Mouse (Mus musculus) gonadal fat pad, adult 2 months (tissue): ENCODE data around the gene Elovl5. TPM values are rescaled to one million over a fixed set of nuclear protein-coding genes. Genes with fewer than 3 reads are reported as not detected.

Source experiments
- DNase-seq: peaks from one replicate; pipeline ENCODE4 v3.0.0-alpha.2; 2012; ENCODE audit warnings: low read depth
- polyA plus RNA-seq: library from polyadenylated mRNA; depleted of rRNA; stranded (reverse); fragments of >200 nt; gene quantifications from 2 replicates; pipeline ENCODE4 v1.2.3, GENCODE M21; 2012

The Elovl5 gene
- polyA plus RNA-seq, 1 experiment, result 78.0 TPM

- no peak for DNase-seq
These were observed 37.8 kb downstream of the Elovl5 start for GRCm38 (mm10) chr9:77954981-77955380.

- DNase-seq, result no peak
These were observed 38.3 kb downstream of the Elovl5 start for GRCm38 (mm10) chr9:77955511-77955910.

- DNase-seq, result no peak
These were observed 38.8 kb downstream of the Elovl5 start for GRCm38 (mm10) chr9:77955964-77956363.

- no peak for DNase-seq
These were observed 41.2 kb downstream of the Elovl5 start for GRCm38 (mm10) chr9:77958327-77958726.

- DNase-seq, result no peak
These were observed 42.6 kb downstream of the Elovl5 start for GRCm38 (mm10) chr9:77959759-77960158.

GRCm38 (mm10) chr9:77961350-77961749 is 44.2 kb downstream of the Elovl5 start:
- no peak for DNase-seq

- no peak for DNase-seq
These were observed 46.9 kb downstream of the Elovl5 start for GRCm38 (mm10) chr9:77964084-77964483.

- no peak for DNase-seq
These were observed 48.1 kb downstream of the Elovl5 start for GRCm38 (mm10) chr9:77965287-77965686.

- DNase-seq, result no peak
These were observed 48.8 kb downstream of the Elovl5 start for GRCm38 (mm10) chr9:77965768-77966552.

GRCm38 (mm10) chr9:77966861-77967260 is 49.7 kb downstream of the Elovl5 start:
- no peak for DNase-seq

- no peak for DNase-seq
These were observed 50.5 kb downstream of the Elovl5 start for GRCm38 (mm10) chr9:77967584-77968163.

GRCm38 (mm10) chr9:77969192-77969953 is 52.2 kb downstream of the Elovl5 start:
- no peak for DNase-seq

GRCm38 (mm10) chr9:77979000-77979399 is 61.8 kb downstream of the Elovl5 start:
- no peak for DNase-seq

GRCm38 (mm10) chr9:77982616-77983015 is 65.5 kb downstream of the Elovl5 start:
- no peak for DNase-seq

- no peak for DNase-seq
These were observed 66.4 kb downstream of the Elovl5 start for GRCm38 (mm10) chr9:77983521-77983920.

- peak; percentile 82 for DNase-seq
These were observed 69.1 kb downstream of the Elovl5 start for GRCm38 (mm10) chr9:77986153-77986795.

- no peak for DNase-seq
These were observed 72.5 kb downstream of the Elovl5 start for GRCm38 (mm10) chr9:77989626-77990025.

GRCm38 (mm10) chr9:77990278-77990677 is 73.1 kb downstream of the Elovl5 start:
- no peak for DNase-seq

GRCm38 (mm10) chr9:77991650-77992049 is 74.5 kb downstream of the Elovl5 start:
- no peak for DNase-seq

- DNase-seq, result no peak
These were observed 75.1 kb downstream of the Elovl5 start for GRCm38 (mm10) chr9:77992276-77992675.

- no peak for DNase-seq
These were observed 75.9 kb downstream of the Elovl5 start for GRCm38 (mm10) chr9:77993101-77993500.
